Mouse (Mus musculus): ENCODE measurements at regions not wholly inside any gene's neighbourhood (a gene's known extent, or its start where the extent isn't known, plus 50 kb on each side); places are given as distances from the start of the nearest gene placed in this dataset.

DNA sequence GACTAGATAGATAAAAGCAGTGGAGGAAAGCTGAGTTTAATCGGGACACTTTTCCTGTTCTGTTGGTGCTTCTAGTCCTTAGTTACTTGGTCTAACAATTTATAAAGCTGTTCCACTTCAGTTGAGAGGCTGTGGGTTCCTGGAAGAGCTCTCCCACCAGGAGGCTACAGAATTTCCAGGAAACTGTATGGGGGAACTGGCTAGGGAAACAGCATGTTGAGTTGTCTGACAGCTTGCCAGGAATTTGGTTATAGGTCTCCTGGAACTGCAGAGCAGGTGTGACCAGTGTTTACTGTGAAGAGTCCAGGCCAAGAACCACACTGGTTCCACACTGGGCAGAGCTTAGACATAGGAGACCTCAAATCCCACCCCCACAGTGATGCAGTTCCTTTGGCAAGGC is 65.0 kb upstream of the Pik3cg start:
- DNase-seq (ENCODE audit: low read depth): no peak

GRCm38 (mm10) chr12:32279861-32280260 is 71.4 kb upstream of the Pik3cg start:
- DNase-seq (ENCODE audit: low read depth): no peak

DNA sequence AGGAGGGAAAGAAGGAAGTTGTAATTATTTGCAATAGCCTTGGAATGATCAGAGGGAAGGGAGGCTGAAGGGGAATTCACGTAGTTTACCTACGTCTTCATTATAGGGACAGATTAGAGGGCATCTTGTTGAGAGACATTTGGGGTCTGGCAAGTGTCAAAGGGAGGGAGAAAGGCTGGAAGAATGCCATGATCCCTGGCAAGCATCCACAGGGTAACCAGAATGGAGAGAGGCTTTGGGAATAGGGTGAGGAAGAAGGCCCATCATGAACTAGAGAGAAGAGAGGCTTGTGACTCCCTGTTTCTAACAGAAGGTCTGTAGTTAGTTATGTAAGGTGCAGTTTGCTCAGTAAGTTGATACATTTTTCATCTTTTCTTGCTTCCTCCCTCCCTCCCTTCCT is 71.8 kb upstream of the Pik3cg start:
- DNase-seq (ENCODE audit: low read depth): no peak

DNA sequence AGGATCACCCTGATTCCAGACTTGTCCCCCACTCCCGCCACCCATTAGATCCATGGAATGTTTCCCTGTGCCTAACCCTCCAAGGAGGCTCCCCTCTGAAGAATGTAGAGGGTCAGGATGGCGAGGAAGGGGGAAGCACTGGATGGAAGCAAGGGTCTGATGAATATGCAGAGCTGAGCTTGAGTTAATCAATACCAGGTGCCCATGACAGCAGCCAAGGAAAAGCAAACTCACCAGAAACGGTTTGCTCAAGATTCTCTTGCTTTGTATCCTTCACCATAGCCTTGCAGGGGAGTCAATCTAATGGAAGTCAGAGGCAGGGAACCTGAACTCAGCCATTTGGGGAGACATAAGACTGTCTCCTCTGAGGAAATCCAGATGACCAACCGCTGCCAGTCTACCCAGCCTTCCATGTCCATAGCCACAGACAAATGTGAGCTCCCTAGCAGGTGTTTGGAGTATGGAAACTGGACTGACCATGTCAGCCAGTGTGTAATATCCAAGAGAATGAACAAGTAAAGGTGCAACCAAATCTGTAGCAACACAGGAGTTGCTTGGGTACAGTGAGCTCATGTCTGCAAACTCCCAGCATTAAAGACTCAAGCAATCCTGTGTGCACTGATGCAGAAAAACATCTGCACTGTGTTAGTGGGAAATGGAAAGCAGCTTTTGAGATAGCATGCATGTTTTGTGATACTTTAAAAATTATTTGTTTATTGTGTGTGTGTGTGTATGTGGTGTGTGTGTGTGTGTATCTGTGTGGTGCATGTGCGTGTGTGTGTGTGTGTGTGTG is 74.1 kb upstream of the Pik3cg start:
- no peak for DNase-seq (ENCODE audit: low read depth)

DNA sequence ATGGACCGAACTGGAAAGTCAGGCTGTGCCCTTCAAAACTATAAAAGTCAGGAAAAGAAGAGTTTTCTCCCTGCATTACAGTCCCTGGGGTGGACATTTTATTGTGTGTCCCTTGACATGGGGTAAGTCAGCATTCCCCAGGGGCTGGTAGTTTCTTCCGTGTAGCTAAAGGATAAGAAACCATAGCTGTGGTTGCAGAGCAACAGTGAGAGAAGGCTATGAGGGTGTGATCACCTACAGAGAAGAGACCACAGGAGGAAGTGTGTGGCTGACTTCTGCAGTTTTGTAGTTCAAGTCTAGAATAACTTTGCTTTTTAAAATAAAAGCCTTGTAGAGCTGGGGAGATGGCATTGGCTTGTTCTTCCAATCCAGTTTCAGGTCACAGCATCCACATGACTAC is 76.6 kb upstream of the Pik3cg start:
- no peak for DNase-seq (ENCODE audit: low read depth)

GRCm38 (mm10) chr12:32286652-32287051 is 78.2 kb upstream of the Pik3cg start:
- DNase-seq (ENCODE audit: low read depth): no peak

DNA sequence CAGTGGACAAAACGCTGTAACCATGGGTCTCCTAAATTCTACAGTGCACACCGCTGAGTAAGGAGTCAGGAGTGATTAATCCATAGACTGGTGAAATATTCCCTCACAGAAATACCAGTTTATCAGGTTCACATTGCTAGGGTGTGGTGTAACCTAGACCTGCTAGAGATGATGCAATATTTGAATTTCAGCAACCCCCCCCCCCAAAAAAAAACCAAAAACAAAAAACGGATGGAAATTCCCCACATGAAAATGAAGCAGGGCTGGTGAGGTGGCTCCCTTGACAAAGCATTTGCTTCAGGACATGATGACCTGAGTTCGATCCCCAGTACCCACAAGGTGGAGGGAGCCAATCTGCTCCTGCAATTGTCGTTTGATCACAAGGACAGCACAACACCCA is 82.7 kb upstream of the Pik3cg start:
- DNase-seq (ENCODE audit: low read depth): no peak

DNA sequence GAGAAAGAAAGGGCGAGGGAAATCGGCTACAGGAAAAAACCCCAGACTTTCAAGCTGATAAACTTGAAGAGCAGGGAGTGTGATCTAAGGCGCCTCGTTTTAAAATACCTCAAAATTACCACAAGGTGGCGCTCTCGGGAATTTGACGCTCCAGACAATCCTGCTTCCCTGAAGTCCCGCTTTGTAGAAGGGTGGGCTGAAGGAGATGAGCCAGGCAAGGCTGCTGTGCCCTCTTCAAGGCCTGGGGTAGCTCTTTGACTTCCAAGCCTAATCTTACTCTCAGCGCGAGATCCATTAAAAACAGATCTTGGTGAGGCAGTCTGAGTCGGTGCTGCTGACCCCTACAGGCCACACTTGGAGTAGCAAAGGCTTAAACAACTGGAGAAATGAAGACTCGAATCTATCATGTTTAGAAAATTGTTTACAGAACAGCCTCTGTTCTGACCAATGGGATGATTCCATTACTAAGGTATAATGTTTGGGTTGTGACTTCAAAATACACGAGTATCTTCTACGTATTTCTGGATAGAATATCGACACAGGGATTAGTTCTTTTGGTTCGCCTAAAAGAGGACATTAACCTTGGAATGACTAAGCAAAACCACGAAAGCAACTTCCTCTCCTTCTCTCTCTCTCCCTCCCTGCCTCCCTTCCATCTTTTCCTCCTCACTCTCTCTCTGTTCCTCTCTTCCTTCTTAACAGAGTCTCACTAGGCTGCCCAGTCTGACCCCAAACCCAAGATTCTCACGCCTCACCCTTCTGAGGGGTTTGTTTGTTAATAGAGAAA is 83.7 kb upstream of the Pik3cg start:
- peak; percentile 83 for DNase-seq (ENCODE audit: low read depth)

- no peak for DNase-seq (ENCODE audit: low read depth)
Observed at GRCm38 (mm10) chr12:32292749-32293128, 84.3 kb upstream of the Pik3cg start.

DNA sequence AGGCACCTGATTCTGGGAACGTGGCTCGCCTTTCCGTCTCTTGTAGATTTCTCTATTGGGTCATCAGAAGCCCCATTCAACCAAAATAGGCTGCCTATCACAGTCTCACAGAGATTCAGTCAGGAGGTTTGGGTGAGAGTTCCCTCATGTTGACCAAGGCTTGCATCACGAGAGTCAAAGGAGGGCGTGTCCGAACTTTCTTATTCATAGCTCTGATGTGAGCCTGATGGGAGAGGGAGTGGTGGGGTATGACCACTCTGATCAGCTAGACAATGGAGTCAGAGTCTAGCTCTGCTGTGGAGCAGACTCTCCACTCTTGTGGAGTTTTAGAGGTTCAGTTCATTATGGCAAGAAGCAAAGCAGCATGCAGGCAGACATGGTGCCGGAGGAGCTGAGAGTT is 81.1 kb upstream of the Ccdc71l start:
- no peak for DNase-seq (ENCODE audit: low read depth)

DNA sequence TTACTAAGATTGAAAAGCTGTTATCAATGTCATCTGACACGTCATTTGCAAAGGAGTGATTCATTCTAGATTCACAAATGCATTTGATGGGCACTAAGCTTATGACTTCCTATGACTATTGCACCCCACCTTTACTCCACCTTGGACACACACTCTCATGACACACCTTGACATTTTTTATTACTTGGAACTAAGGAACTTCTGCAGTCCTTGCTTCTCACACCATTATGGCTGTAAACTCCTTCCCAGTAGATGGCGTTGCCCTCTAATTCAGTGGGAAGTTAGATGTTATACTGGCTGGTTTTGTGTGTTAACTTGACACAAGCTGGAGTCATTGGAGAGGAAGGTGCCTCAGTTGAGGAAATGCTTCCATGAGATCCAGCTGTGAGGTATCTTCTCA is 78.8 kb upstream of the Ccdc71l start:
- no peak for DNase-seq (ENCODE audit: low read depth)

DNA sequence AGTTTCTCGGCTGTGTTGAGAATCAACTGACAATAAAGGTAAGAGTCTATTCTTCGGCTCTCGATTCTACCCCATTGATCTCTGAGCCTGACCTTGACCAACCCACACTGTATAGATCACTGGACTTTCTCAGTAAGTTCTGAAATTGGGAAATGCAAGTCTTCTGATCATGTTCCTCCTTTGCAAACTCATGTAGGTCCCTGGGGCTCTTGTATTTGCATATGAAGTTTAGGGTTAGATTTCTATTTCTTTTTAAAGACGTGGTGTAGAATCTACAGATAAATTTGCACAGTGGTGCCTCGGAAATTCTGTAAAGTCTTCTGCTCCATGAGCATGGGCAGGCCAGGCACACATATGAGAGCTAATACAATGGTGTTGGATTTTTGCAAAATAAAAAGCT is 72.8 kb upstream of the Ccdc71l start:
- DNase-seq (ENCODE audit: low read depth): no peak

DNA sequence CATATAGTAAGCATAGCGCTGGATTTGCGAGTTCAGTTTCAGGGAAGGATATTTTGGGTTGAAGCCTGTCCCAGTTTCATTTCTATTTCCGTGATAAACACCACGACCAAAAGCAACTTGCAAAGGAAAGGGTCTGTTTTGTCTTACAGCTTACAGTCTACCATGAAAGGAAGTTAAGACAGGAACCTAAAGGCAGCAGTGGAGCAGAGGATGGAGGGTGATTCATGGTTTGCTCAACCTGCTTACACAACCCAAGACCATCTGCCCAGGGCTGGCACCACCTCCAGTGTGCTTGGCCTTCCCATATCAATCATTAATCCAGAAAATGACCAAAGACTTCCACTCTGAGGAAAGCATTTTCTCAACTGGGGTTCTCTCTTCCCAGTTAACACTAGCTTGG is 72.2 kb upstream of the Ccdc71l start:
- no peak for DNase-seq (ENCODE audit: low read depth)

DNA sequence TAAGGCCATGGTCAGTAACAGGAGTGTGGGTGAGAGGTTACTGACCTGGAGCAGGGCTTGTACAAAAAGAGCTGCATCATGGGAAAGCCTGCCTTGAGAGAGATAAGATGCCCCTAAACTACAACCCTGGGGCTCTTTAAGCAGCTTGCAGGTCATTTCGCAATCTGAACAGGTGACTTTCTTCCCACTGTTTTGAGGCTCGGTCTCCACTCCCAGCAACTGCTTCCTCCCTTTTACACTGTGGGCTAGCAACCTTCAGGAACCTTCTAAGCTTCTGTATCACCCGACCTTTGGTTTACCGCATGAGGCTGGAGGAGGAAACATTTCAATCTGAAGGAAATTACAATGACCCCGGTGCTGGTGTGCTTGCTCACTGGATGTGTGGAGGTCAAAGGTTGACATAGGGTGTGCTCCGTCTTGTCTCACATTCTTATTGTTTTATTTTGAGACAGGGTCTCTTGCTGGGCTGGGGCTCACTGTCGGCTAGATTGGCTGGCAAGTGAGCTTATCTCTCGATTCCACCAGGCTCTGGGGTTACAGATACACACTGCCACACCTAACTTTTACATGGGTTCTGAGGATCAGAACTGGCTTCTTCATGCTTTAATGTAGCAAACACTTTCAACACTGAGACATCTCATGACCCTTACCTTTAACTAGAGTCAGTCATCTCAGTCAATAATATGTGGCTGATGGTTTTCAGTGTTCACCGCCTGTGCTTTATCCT is 71.1 kb upstream of the Ccdc71l start:
- peak; percentile 81 for DNase-seq (ENCODE audit: low read depth)

- DNase-seq (ENCODE audit: low read depth): no peak
Observed at GRCm38 (mm10) chr12:32315099-32315783, 63.3 kb upstream of the Ccdc71l start.

Data from c-Kit-positive CD71-positive TER-119-negative erythroid progenitor cells, embryonic 14.5 days (primary cell).